Mouse (Mus musculus): ENCODE measurements around the gene Rere. TPM values are rescaled to one million over a fixed set of nuclear protein-coding genes. Genes with fewer than 3 reads are reported as not detected.
A peak's percentile ranks its signal among the peaks of the same experiment; 100 is the strongest.
"Not testable (repeated sequence)": the region's sequence is repeated elsewhere in the genome, so short reads cannot be mapped to it uniquely, and the experiment has no call there.

Rere gene
- polyA plus RNA-seq, 1 experiment from 2014 or later = 52.0 TPM

- H3K9ac ChIP-seq (ENCODE audit: low read length) = peak overlapping the region; percentile 50
- H3K36me3 ChIP-seq (ENCODE audit: control insufficient read depth, insufficient read depth, low read length) = no peaks in the 10 kb centered on the region
- 0% methylated on average over 2 of the region's 2 CpGs for WGBS
- ATAC-seq (ENCODE audit: insufficient read depth, low FRiP score, low TSS enrichment) (no peak), DNase-seq (ENCODE audit: low spot score) (peak; percentile 38)
- peak overlapping the region; percentile 97 for H3K4me3 ChIP-seq (ENCODE audit: low read depth, low read length)
- H3K4me2 ChIP-seq (ENCODE audit: low read depth) = peak overlapping the region; percentile 45
- H3K27ac ChIP-seq (ENCODE audit: low read depth, low read length) = peak overlapping the region; percentile 63
- H3K9me3 ChIP-seq (ENCODE audit: control insufficient read depth, low read length) = no peaks in the 10 kb centered on the region
- peaks cover 8% of the 10 kb centered on the region; the same call in 1 of the 2 replicates for H3K4me1 ChIP-seq (ENCODE audit: control insufficient read depth, insufficient read depth, low read length)
- H3K27me3 ChIP-seq (ENCODE audit: control insufficient read depth, insufficient read depth, low read length) = no peaks in the 10 kb centered on the region
Observed at GRCm38 (mm10) chr4:150283335-150283638, 1.8 kb downstream of the Rere start.

- peak; percentile 38 for DNase-seq (ENCODE audit: low spot score)
- H3K4me1 ChIP-seq (ENCODE audit: control insufficient read depth, insufficient read depth, low read length) = peaks cover 8% of the 10 kb centered on the region; the same call in 1 of the 2 replicates
- WGBS = 4% methylated on average over 6 of the region's 6 CpGs
- H3K4me2 ChIP-seq (ENCODE audit: low read depth) = peak overlapping the region; percentile 45
- 0 out of 2 replicates have a peak overlapping the region, but pooled peaks have one; percentile 63 for H3K27ac ChIP-seq (ENCODE audit: low read depth, low read length)
- peak overlapping the region; percentile 50 for H3K9ac ChIP-seq (ENCODE audit: low read length)
- no peaks in the 10 kb centered on the region for H3K36me3 ChIP-seq (ENCODE audit: control insufficient read depth, insufficient read depth, low read length)
- no peaks in the 10 kb centered on the region for H3K27me3 ChIP-seq (ENCODE audit: control insufficient read depth, insufficient read depth, low read length)
- H3K9me3 ChIP-seq (ENCODE audit: control insufficient read depth, low read length) = no peaks in the 10 kb centered on the region
- ATAC-seq (ENCODE audit: insufficient read depth, low FRiP score, low TSS enrichment) = no peak
- H3K4me3 ChIP-seq (ENCODE audit: low read depth, low read length) = peak overlapping the region; percentile 97
Observed at GRCm38 (mm10) chr4:150283993-150284392, 2.5 kb downstream of the Rere start.

GRCm38 (mm10) chr4:150286980-150287379 is 5.5 kb downstream of the Rere start:
- DNase-seq (ENCODE audit: low spot score) = no peak
- no peak overlapping the region for H3K4me3 ChIP-seq (ENCODE audit: low read depth, low read length)
- 93% methylated on average over 8 of the region's 8 CpGs for WGBS
- H3K4me2 ChIP-seq (ENCODE audit: low read depth) = no peak overlapping the region
- no peak overlapping the region for H3K27ac ChIP-seq (ENCODE audit: low read depth, low read length)
- no peak overlapping the region for H3K9ac ChIP-seq (ENCODE audit: low read length)
- ATAC-seq (ENCODE audit: insufficient read depth, low FRiP score, low TSS enrichment) = no peak
- H3K27me3 ChIP-seq (ENCODE audit: control insufficient read depth, insufficient read depth, low read length) = no peaks in the 10 kb centered on the region
- peaks cover 9% of the 10 kb centered on the region; the same call in 1 of the 2 replicates for H3K4me1 ChIP-seq (ENCODE audit: control insufficient read depth, insufficient read depth, low read length)
- H3K36me3 ChIP-seq (ENCODE audit: control insufficient read depth, insufficient read depth, low read length) = no peaks in the 10 kb centered on the region
- H3K9me3 ChIP-seq (ENCODE audit: control insufficient read depth, low read length) = no peaks in the 10 kb centered on the region

DNA sequence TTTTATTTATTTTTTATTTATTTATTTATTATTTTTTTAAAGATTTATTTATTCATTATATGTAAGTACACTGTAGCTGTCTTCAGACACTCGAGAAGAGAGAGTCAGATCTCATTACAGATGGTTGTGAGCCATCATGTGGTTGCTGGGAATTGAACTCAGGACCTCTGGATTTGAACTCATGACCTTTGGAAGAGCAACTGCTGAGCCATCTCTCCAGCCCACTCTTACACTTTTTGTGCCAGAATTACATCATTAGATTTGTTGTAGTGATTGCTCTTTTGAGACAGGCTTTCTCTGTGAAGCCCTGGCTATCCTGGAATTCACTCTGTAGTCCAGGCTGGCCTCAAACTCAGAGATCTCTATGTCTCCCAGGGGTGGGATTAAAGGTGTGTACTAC is 6.0 kb downstream of the Rere start:
- ATAC-seq (ENCODE audit: insufficient read depth, low FRiP score, low TSS enrichment); H3K27ac ChIP-seq (ENCODE audit: low read depth, low read length); H3K4me2 ChIP-seq (ENCODE audit: low read depth); H3K9me3 ChIP-seq (ENCODE audit: control insufficient read depth, low read length); H3K4me1 ChIP-seq (ENCODE audit: control insufficient read depth, insufficient read depth, low read length); H3K36me3 ChIP-seq (ENCODE audit: control insufficient read depth, insufficient read depth, low read length); H3K9ac ChIP-seq (ENCODE audit: low read length); H3K27me3 ChIP-seq (ENCODE audit: control insufficient read depth, insufficient read depth, low read length); H3K4me3 ChIP-seq (ENCODE audit: low read depth, low read length); DNase-seq (ENCODE audit: low spot score): not testable (repeated sequence)
- 80% methylated on average over 1 of the region's 1 CpGs for WGBS

- DNase-seq (ENCODE audit: low spot score) = no peak
- H3K4me2 ChIP-seq (ENCODE audit: low read depth) = no peak overlapping the region
- 92% methylated on average over 3 of the region's 3 CpGs for WGBS
Observed at GRCm38 (mm10) chr4:150291900-150292299, 10.5 kb downstream of the Rere start.

GRCm38 (mm10) chr4:150294870-150295269 is 13.4 kb downstream of the Rere start:
- H3K36me3 ChIP-seq (ENCODE audit: control insufficient read depth, insufficient read depth, low read length) = no peaks in the 10 kb centered on the region
- H3K4me1 ChIP-seq (ENCODE audit: control insufficient read depth, insufficient read depth, low read length) = no peaks in the 10 kb centered on the region
- DNase-seq (ENCODE audit: low spot score) (no peak), ATAC-seq (ENCODE audit: insufficient read depth, low FRiP score, low TSS enrichment) (no peak)
- H3K4me2 ChIP-seq (ENCODE audit: low read depth) = no peak overlapping the region
- H3K9ac ChIP-seq (ENCODE audit: low read length) = no peak overlapping the region
- 95% methylated on average over 7 of the region's 7 CpGs for WGBS
- no peak overlapping the region for H3K4me3 ChIP-seq (ENCODE audit: low read depth, low read length)
- no peaks in the 10 kb centered on the region for H3K27me3 ChIP-seq (ENCODE audit: control insufficient read depth, insufficient read depth, low read length)
- H3K9me3 ChIP-seq (ENCODE audit: control insufficient read depth, low read length) = no peaks in the 10 kb centered on the region
- H3K27ac ChIP-seq (ENCODE audit: low read depth, low read length) = no peak overlapping the region

More at GRCm38 (mm10) chr4:150291900-150292299, 10.5 kb downstream of the Rere start:
- no peak for ATAC-seq (ENCODE audit: insufficient read depth, low FRiP score, low TSS enrichment)
- no peaks in the 10 kb centered on the region for H3K9me3 ChIP-seq (ENCODE audit: control insufficient read depth, low read length)
- no peak overlapping the region for H3K4me3 ChIP-seq (ENCODE audit: low read depth, low read length)
- no peaks in the 10 kb centered on the region for H3K36me3 ChIP-seq (ENCODE audit: control insufficient read depth, insufficient read depth, low read length)
- peaks cover 4% of the 10 kb centered on the region; the same call in 1 of the 2 replicates for H3K4me1 ChIP-seq (ENCODE audit: control insufficient read depth, insufficient read depth, low read length)
- H3K27me3 ChIP-seq (ENCODE audit: control insufficient read depth, insufficient read depth, low read length) = no peaks in the 10 kb centered on the region
- no peak overlapping the region for H3K9ac ChIP-seq (ENCODE audit: low read length)
- H3K27ac ChIP-seq (ENCODE audit: low read depth, low read length) = no peak overlapping the region

DNA sequence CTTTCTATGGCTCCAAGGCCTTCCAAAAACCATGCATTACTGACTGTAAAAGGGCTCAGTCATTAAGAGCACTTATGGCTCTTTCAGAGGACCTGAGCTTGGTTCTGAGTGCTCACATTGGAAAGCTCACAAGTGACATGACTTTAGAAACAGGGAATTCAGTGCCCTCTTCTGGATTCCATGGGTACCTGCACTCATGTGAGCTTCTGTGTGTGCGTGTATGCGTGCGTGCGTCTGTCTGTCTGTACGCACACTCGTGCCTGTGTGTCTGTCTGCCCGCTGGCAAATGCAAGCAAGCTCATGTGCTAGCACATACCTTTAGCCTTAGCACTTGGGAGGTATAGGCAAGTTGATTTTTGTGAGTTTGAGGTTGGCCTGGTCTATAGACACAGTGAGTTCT is 14.5 kb downstream of the Rere start:
- ATAC-seq (ENCODE audit: insufficient read depth, low FRiP score, low TSS enrichment) (no peak), DNase-seq (ENCODE audit: low spot score) (no peak)
- no peak overlapping the region for H3K4me2 ChIP-seq (ENCODE audit: low read depth)
- H3K27me3 ChIP-seq (ENCODE audit: control insufficient read depth, insufficient read depth, low read length) = no peaks in the 10 kb centered on the region
- WGBS = 97% methylated on average over 7 of the region's 7 CpGs
- H3K4me1 ChIP-seq (ENCODE audit: control insufficient read depth, insufficient read depth, low read length) = no peaks in the 10 kb centered on the region
- no peak overlapping the region for H3K4me3 ChIP-seq (ENCODE audit: low read depth, low read length)
- H3K36me3 ChIP-seq (ENCODE audit: control insufficient read depth, insufficient read depth, low read length) = no peaks in the 10 kb centered on the region
- no peak overlapping the region for H3K27ac ChIP-seq (ENCODE audit: low read depth, low read length)
- H3K9ac ChIP-seq (ENCODE audit: low read length) = no peak overlapping the region
- no peaks in the 10 kb centered on the region for H3K9me3 ChIP-seq (ENCODE audit: control insufficient read depth, low read length)

GRCm38 (mm10) chr4:150302726-150303125 is 21.3 kb downstream of the Rere start:
- 94% methylated on average over 8 of the region's 8 CpGs for WGBS
- Histone ChIP-seq H3K4me3 (ENCODE audit: low read depth, low read length) (no peak overlapping the region), H3K36me3 (ENCODE audit: control insufficient read depth, insufficient read depth, low read length) (no peaks in the 10 kb centered on the region), H3K4me1 (ENCODE audit: control insufficient read depth, insufficient read depth, low read length) (no peaks in the 10 kb centered on the region), H3K4me2 (ENCODE audit: low read depth) (no peak overlapping the region), H3K27me3 (ENCODE audit: control insufficient read depth, insufficient read depth, low read length) (no peaks in the 10 kb centered on the region), H3K27ac (ENCODE audit: low read depth, low read length) (no peak overlapping the region), H3K9ac (ENCODE audit: low read length) (no peak overlapping the region), H3K9me3 (ENCODE audit: control insufficient read depth, low read length) (no peaks in the 10 kb centered on the region)
- ATAC-seq (ENCODE audit: insufficient read depth, low FRiP score, low TSS enrichment) = no peak
- no peak for DNase-seq (ENCODE audit: low spot score)

- Histone ChIP-seq H3K4me1 (ENCODE audit: control insufficient read depth, insufficient read depth, low read length) (0 out of 2 replicates have a peak, but pooled peaks cover 4% of the 10 kb centered on the region), H3K4me2 (ENCODE audit: low read depth) (no peak overlapping the region), H3K27me3 (ENCODE audit: control insufficient read depth, insufficient read depth, low read length) (no peaks in the 10 kb centered on the region), H3K9ac (ENCODE audit: low read length) (no peak overlapping the region), H3K9me3 (ENCODE audit: control insufficient read depth, low read length) (no peaks in the 10 kb centered on the region), H3K36me3 (ENCODE audit: control insufficient read depth, insufficient read depth, low read length) (no peaks in the 10 kb centered on the region), H3K27ac (ENCODE audit: low read depth, low read length) (no peak overlapping the region), H3K4me3 (ENCODE audit: low read depth, low read length) (no peak overlapping the region)
- 71% methylated on average over 2 of the region's 2 CpGs for WGBS
- no peak for DNase-seq (ENCODE audit: low spot score)
- no peak for ATAC-seq (ENCODE audit: insufficient read depth, low FRiP score, low TSS enrichment)
Observed at GRCm38 (mm10) chr4:150306701-150307100, 25.3 kb downstream of the Rere start.

Measured in neural tube, embryonic 11.5 days (tissue).